Mouse (Mus musculus): Measurements from ENCODE around the gene Grip1. TPM values are rescaled to one million over a fixed set of nuclear protein-coding genes. Genes with fewer than 3 reads are reported as not detected.
A peak's percentile ranks its signal among the peaks of the same experiment; 100 is the strongest.

Grip1 gene
- polyA plus RNA-seq, 1 experiment from 2014 or later: 4.1 TPM

GRCm38 (mm10) chr10:119935231-119935630, 481.6 kb downstream of the Grip1 start:
- no peak overlapping the region for H3K27ac ChIP-seq
- H3K4me1 ChIP-seq: no peaks in the 10 kb centered on the region
- H3K36me3 ChIP-seq: no peaks in the 10 kb centered on the region
- H3K27me3 ChIP-seq: no peaks in the 10 kb centered on the region
- no peak overlapping the region for H3K4me3 ChIP-seq (replicated peaks)
- no peaks in the 10 kb centered on the region for H3K9me3 ChIP-seq (replicated peaks)
- ATAC-seq (replicated peaks; ENCODE audit: low FRiP score): 0 out of 2 replicates have a peak, but pooled peaks have one; percentile 9
- H3K4me2 ChIP-seq: no peak overlapping the region
- H3K9ac ChIP-seq: no peak overlapping the region
- WGBS: 84% methylated on average over 6 of the region's 6 CpGs

DNA sequence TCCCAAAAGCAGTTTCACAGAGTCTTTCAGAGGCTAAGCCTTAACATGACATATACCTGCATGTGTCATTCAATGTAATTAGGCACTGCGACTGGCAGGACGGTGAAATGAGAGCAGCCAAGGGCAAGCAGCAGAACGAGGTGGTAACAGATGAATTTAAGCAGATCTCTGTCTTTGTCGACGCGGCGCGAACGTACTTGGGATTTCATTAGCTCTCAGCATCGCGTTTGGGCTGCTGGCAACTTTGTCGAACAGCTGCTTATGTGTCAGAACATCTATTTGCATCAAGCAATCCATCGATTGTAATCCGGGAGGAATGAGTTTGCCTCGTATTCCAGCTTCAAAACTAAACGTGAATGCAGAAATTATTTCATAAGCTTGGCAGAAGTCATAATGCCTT, 483.9 kb downstream of the Grip1 start:
- H3K9ac ChIP-seq: no peak overlapping the region
- H3K4me1 ChIP-seq: no peaks in the 10 kb centered on the region
- H3K4me2 ChIP-seq: no peak overlapping the region
- no peak for ATAC-seq (replicated peaks; ENCODE audit: low FRiP score)
- 89% methylated on average over 16 of the region's 16 CpGs for WGBS
- no peaks in the 10 kb centered on the region for H3K9me3 ChIP-seq (replicated peaks)
- no peak overlapping the region for H3K27ac ChIP-seq
- no peaks in the 10 kb centered on the region for H3K36me3 ChIP-seq
- no peak overlapping the region for H3K4me3 ChIP-seq (replicated peaks)
- no peaks in the 10 kb centered on the region for H3K27me3 ChIP-seq

DNA sequence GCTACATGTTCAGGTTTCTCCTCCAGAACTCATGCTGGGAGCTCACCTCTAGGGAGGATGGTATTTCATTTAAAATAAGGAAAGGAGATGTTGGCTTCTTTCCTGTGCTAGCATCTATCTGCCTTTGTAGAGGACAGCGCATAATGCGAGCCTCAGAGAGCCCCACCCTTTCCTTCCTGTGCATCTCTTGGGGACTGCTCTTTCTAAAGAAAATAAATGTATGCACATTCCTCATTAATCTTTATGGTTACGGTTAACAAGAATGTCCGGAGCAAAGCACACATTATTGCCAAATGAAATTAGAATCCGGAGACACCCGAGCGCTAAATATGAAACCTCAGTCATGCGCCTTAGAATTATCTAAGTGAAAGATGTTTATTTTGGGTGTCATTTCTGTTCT, 490.3 kb downstream of the Grip1 start:
- Histone ChIP-seq H3K27me3 (no peaks in the 10 kb centered on the region), H3K9ac (no peak overlapping the region), H3K4me2 (0 out of 2 replicates have a peak overlapping the region, but pooled peaks have one; percentile 2), H3K36me3 (no peaks in the 10 kb centered on the region), H3K4me1 (0 out of 2 replicates have a peak, but pooled peaks cover 3% of the 10 kb centered on the region), H3K4me3 (replicated peaks) (no peak overlapping the region), H3K9me3 (replicated peaks) (no peaks in the 10 kb centered on the region), H3K27ac (no peak overlapping the region)
- no peak for ATAC-seq (replicated peaks; ENCODE audit: low FRiP score)
- WGBS: 41% methylated on average over 8 of the region's 8 CpGs

DNA sequence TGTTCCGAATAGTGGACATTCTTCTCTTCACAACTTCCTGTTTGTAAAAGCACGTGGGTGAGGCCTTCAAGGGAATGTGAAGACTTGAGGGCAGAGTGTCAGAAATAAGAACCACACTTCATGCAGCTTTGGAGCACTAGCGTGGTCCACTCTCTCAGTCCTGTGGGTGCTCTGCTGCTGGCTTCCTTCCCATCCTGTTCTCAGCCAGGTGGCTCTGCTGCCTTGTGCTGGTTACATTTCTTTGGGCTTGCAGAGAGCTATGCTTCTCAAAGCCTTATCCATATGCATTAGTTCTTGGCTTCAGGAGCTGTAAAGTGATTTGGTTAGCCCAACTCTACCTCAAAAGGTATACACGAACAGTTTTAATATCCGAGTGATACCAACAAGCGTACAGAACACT, 497.8 kb downstream of the Grip1 start:
- no peaks in the 10 kb centered on the region for H3K4me1 ChIP-seq
- no peaks in the 10 kb centered on the region for H3K9me3 ChIP-seq (replicated peaks)
- no peak overlapping the region for H3K4me2 ChIP-seq
- H3K27ac ChIP-seq: no peak overlapping the region
- H3K4me3 ChIP-seq (replicated peaks): no peak overlapping the region
- no peaks in the 10 kb centered on the region for H3K36me3 ChIP-seq
- 74% methylated on average over 6 of the region's 6 CpGs for WGBS
- H3K9ac ChIP-seq: no peak overlapping the region
- H3K27me3 ChIP-seq: no peaks in the 10 kb centered on the region
- no peak for ATAC-seq (replicated peaks; ENCODE audit: low FRiP score)

- H3K4me3 ChIP-seq (replicated peaks): no peak overlapping the region
- no peak for ATAC-seq (replicated peaks; ENCODE audit: low FRiP score)
- WGBS: 80% methylated on average over 17 of the region's 17 CpGs
Measured at GRCm38 (mm10) chr10:119957260-119957955, 503.8 kb downstream of the Grip1 start.

GRCm38 (mm10) chr10:119960915-119961314, 507.3 kb downstream of the Grip1 start:
- 82% methylated on average over 3 of the region's 3 CpGs for WGBS
- no peak for ATAC-seq (replicated peaks; ENCODE audit: low FRiP score)
- peaks cover 5% of the 10 kb centered on the region for H3K4me1 ChIP-seq

More at GRCm38 (mm10) chr10:119957260-119957955, 503.8 kb downstream of the Grip1 start:
- H3K4me2 ChIP-seq: no peak overlapping the region
- no peaks in the 10 kb centered on the region for H3K27me3 ChIP-seq
- no peak overlapping the region for H3K27ac ChIP-seq
- no peak overlapping the region for H3K9ac ChIP-seq
- no peaks in the 10 kb centered on the region for H3K9me3 ChIP-seq (replicated peaks)
- H3K4me1 ChIP-seq: no peaks in the 10 kb centered on the region; the same call in 1 of the 2 replicates
- no peaks in the 10 kb centered on the region for H3K36me3 ChIP-seq

GRCm38 (mm10) chr10:119966321-119966720, 512.7 kb downstream of the Grip1 start:
- peak overlapping the region; percentile 33; the same call in 1 of the 2 replicates for H3K27ac ChIP-seq
- no peak overlapping the region for H3K9ac ChIP-seq
- H3K36me3 ChIP-seq: no peaks in the 10 kb centered on the region
- H3K4me1 ChIP-seq: peaks cover 14% of the 10 kb centered on the region
- no peak overlapping the region for H3K4me3 ChIP-seq (replicated peaks)
- H3K27me3 ChIP-seq: no peaks in the 10 kb centered on the region
- H3K4me2 ChIP-seq: no peak overlapping the region
- no peak; the same call in 1 of the 2 replicates for ATAC-seq (replicated peaks; ENCODE audit: low FRiP score)
- WGBS: 59% methylated on average over 8 of the region's 8 CpGs
- no peaks in the 10 kb centered on the region for H3K9me3 ChIP-seq (replicated peaks)

More at GRCm38 (mm10) chr10:119960915-119961314, 507.3 kb downstream of the Grip1 start:
- H3K4me3 ChIP-seq (replicated peaks): no peak overlapping the region
- H3K27ac ChIP-seq: no peak overlapping the region
- no peaks in the 10 kb centered on the region for H3K36me3 ChIP-seq
- no peak overlapping the region for H3K9ac ChIP-seq
- no peaks in the 10 kb centered on the region for H3K9me3 ChIP-seq (replicated peaks)
- H3K4me2 ChIP-seq: no peak overlapping the region
- H3K27me3 ChIP-seq: no peaks in the 10 kb centered on the region

DNA sequence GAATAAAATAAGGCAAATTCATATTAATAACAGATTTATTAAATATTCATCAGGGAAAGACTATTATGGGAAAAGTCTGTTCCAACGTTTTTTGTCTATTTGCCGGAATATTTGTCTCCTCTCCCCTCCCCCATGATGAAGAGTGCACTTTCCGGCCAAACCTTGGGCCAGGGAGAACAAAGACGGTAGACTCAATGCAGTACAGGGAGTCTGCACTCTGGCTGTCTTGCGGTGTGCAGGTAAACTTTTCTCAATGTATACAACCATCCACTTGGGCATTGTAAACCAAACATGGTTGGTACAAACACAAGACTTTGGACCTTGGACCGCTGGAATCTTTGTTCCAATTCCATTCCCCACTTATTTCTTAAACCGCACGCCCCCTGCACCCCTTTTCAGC, 525.8 kb downstream of the Grip1 start:
- Histone ChIP-seq H3K4me3 (replicated peaks) (no peak overlapping the region), H3K27ac (no peak overlapping the region), H3K9me3 (replicated peaks) (no peaks in the 10 kb centered on the region), H3K4me1 (no peaks in the 10 kb centered on the region), H3K9ac (no peak overlapping the region), H3K36me3 (no peaks in the 10 kb centered on the region), H3K27me3 (no peaks in the 10 kb centered on the region), H3K4me2 (no peak overlapping the region)
- WGBS: 66% methylated on average over 8 of the region's 8 CpGs
- ATAC-seq (replicated peaks; ENCODE audit: low FRiP score): no peak

GRCm38 (mm10) chr10:119980032-119980431, 526.4 kb downstream of the Grip1 start:
- no peaks in the 10 kb centered on the region for H3K27me3 ChIP-seq
- H3K4me2 ChIP-seq: no peak overlapping the region
- H3K4me1 ChIP-seq: no peaks in the 10 kb centered on the region
- H3K9me3 ChIP-seq (replicated peaks): no peaks in the 10 kb centered on the region
- 58% methylated on average over 11 of the region's 11 CpGs for WGBS
- no peak for ATAC-seq (replicated peaks; ENCODE audit: low FRiP score)
- no peak overlapping the region for H3K4me3 ChIP-seq (replicated peaks)
- H3K27ac ChIP-seq: no peak overlapping the region
- H3K9ac ChIP-seq: no peak overlapping the region
- no peaks in the 10 kb centered on the region for H3K36me3 ChIP-seq

DNA sequence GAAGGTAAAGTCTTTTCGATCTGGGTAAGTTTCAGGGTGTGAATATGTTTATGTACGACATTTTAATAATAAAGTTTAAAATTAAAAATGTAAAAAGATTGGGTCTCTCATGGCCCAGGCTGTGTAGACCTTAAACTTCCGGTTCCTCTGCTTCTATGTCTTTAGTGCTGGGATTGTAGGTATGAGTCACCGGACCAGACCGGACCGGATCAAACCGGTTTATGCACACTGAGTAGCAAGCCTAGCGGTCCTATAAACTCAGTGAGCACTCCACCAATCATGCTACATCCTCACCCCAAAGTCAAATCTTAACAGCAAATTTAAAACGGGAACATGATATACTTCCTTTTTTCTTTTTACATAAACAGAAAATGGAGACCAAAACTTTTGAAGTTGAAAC, 530.7 kb downstream of the Grip1 start:
- Histone ChIP-seq H3K4me1 (no peaks in the 10 kb centered on the region), H3K27me3 (no peaks in the 10 kb centered on the region), H3K4me3 (replicated peaks) (no peak overlapping the region), H3K4me2 (no peak overlapping the region), H3K27ac (no peak overlapping the region), H3K36me3 (no peaks in the 10 kb centered on the region), H3K9me3 (replicated peaks) (no peaks in the 10 kb centered on the region), H3K9ac (no peak overlapping the region)
- no peak for ATAC-seq (replicated peaks; ENCODE audit: low FRiP score)
- WGBS: 83% methylated on average over 9 of the region's 9 CpGs

DNA sequence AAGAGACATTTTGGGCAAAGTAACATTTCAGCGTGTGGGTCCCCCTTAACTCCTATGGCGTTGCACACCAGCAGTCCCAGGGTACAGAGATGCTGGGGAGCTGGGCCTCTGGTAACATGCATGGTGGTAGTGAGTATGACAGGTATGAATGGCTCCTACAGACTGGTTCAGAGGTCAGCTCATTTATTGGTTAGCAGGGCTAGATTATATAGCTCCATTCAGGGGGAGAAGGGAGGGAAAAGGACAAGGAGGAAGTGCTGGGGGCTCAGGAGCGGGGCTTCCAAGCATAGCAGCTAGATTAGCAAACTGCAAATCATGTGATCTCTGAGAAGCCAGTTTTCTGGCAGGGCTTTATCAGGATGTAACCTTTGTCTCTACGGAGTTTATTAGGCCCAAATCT, 544.8 kb downstream of the Grip1 start:
- no peak overlapping the region for H3K9ac ChIP-seq
- whole genome bisulfite sequencing: 77% methylated on average over 4 of the region's 4 CpGs
- no peak for ATAC-seq (replicated peaks; ENCODE audit: low FRiP score)
- no peaks in the 10 kb centered on the region for H3K27me3 ChIP-seq
- no peak overlapping the region for H3K4me2 ChIP-seq
- H3K27ac ChIP-seq: no peak overlapping the region
- no peaks in the 10 kb centered on the region for H3K9me3 ChIP-seq (replicated peaks)
- H3K4me1 ChIP-seq: no peaks in the 10 kb centered on the region
- no peaks in the 10 kb centered on the region for H3K36me3 ChIP-seq
- H3K4me3 ChIP-seq (replicated peaks): no peak overlapping the region

- Histone ChIP-seq H3K4me1 (no peaks in the 10 kb centered on the region), H3K27ac (no peak overlapping the region), H3K4me3 (replicated peaks) (no peak overlapping the region), H3K4me2 (no peak overlapping the region), H3K9me3 (replicated peaks) (no peaks in the 10 kb centered on the region), H3K36me3 (no peaks in the 10 kb centered on the region), H3K27me3 (no peaks in the 10 kb centered on the region), H3K9ac (no peak overlapping the region)
- 82% methylated on average over 4 of the region's 4 CpGs for WGBS
- no peak for ATAC-seq (replicated peaks; ENCODE audit: low FRiP score)
Measured at GRCm38 (mm10) chr10:120002149-120002548, 548.5 kb downstream of the Grip1 start.

DNA sequence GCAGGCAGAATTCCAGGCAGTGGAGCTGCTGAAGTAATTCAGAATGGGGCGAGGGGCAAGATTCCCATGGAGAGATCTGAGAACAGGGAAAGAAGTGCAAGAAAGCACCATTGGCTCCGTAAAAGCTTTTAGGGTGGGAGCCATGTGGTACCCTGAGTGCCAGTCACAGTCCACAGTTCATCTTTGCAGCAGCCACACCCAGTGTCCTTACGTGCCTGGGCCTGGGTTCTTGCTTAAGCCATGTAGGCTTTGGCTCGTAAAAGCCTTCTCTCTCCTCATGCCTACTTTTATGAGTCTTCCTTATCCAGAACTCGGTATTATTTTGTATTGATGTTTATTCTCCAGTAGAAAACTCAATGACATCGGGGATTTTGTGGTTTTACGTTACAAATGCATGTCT, 550.5 kb downstream of the Grip1 start:
- H3K4me1 ChIP-seq: no peaks in the 10 kb centered on the region
- no peaks in the 10 kb centered on the region for H3K27me3 ChIP-seq
- no peak overlapping the region for H3K4me2 ChIP-seq
- 88% methylated on average over 7 of the region's 7 CpGs for WGBS
- H3K9me3 ChIP-seq (replicated peaks): no peaks in the 10 kb centered on the region
- no peaks in the 10 kb centered on the region for H3K36me3 ChIP-seq
- no peak overlapping the region for H3K9ac ChIP-seq
- ATAC-seq (replicated peaks; ENCODE audit: low FRiP score): no peak
- H3K4me3 ChIP-seq (replicated peaks): no peak overlapping the region
- H3K27ac ChIP-seq: no peak overlapping the region
